Mouse (Mus musculus) natural killer cell, adult 2 months (primary cell): ENCODE data around the gene Atp8b2.

Source experiments
- DNase-seq, 2 experiments: peaks; one replicate each; pipeline ENCODE4 v3.0.0; 2022; ENCODE audit warnings: low spot score in 2 of 2

Gene Atp8b2

DNA sequence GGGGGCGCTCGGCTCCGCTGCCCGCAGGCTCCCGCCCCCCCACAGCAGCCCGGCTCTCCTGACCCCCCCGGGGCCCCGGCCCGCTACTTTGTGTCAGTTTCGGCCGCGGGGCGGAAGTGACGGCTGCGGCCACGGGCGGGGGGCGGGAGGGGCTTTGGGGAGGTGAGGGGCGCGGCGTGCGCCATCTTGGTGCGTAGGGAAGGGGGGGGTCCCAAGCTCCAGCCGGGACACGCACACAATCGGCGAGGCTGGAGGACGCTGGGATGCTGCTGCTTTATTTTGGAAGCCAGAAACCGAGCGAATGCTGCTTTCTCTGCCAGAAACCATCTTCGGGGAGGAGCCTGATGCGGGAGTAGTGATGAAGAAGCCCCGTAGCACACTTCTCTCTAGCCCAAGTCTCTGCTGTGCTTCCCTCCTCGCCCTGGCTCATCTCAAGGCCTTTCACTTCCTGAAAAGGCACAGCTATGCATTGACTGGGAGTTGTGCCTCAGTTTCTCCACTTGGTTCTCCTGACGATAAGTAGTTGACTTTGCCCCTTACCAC, at the start of gene Atp8b2:
Gene Atp8b2, minus strand, starts transcription at position 288 of the 543 bp plus-strand sequence.
- DNase-seq = peak; percentile 31 to 44

- DNase-seq = no peak
These were observed 47.0 kb upstream of the Atp8b2 start for GRCm38 (mm10) chr3:90010291-90010690.

- no peak for DNase-seq
These were observed 40.9 kb upstream of the Atp8b2 start for GRCm38 (mm10) chr3:90004091-90004796.

DNA sequence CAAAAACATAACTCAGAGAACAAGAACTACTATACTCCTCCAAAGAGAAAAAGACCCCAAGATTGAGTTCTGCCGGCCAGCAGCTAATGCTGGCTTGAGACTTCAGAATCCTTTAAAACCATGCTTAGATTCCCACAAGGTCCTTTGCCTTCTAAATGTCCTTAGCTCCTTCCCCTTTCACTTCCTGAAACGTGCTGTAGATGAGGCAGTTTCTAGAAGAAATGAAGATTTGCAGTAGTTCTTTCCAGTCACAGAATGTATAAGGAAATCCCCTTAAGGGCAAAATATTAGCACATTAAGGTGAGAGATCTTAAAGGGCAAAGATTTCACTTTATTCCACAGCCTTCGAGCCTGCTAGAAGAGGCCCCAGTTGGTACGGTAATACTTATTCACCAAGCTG, 36.5 kb upstream of the Atp8b2 start:
- DNase-seq = no peak

GRCm38 (mm10) chr3:89999090-89999489, 35.8 kb upstream of the Atp8b2 start:
- no peak for DNase-seq

- peak; percentile 77 to 88 for DNase-seq
These were observed 35.3 kb upstream of the Atp8b2 start, which contains the start of gene Hax1 for GRCm38 (mm10) chr3:89998612-89999054. Hax1 (minus strand) TSS chr3:89998780.

DNA sequence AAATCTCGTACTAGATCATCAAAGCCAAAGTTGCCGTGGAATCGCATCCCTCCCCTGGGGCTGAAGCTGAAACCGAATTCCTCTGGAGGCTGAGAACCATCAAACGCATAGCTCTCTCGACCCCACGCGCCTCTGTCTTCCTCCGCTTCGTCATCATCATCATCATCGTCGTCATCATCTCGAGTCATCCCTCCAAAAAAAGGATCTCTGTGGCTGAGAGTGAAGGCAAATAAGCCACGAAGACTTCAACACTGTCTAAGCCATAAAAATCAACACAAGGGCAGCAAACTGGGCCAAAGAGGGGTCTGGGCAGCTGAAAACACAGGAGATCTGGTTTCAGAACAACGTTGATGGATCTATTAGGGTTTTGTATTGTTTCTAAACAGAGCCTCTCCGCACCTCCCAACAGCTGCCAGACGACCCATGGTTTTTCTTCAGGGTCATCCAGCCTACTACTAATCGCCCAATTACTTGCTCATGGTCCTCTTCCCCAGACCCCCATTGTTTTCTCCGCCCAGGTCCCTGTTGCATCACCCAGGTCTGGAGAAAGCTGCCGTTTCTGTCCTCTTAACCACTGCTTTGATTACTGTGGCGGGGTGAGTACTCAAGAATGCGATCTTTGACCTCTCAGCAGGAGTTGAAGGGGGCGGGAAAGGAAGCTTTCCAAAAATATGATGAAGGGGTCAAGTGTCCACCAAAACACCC, 34.6 kb upstream of the Atp8b2 start:
- DNase-seq = peak; percentile 5 to 8

GRCm38 (mm10) chr3:89994807-89995515, 31.7 kb upstream of the Atp8b2 start:
- DNase-seq = no peak

GRCm38 (mm10) chr3:89987822-89988221, 24.5 kb upstream of the Atp8b2 start:
- DNase-seq = no peak

GRCm38 (mm10) chr3:89987211-89987610, 23.9 kb upstream of the Atp8b2 start:
- DNase-seq = no peak

DNA sequence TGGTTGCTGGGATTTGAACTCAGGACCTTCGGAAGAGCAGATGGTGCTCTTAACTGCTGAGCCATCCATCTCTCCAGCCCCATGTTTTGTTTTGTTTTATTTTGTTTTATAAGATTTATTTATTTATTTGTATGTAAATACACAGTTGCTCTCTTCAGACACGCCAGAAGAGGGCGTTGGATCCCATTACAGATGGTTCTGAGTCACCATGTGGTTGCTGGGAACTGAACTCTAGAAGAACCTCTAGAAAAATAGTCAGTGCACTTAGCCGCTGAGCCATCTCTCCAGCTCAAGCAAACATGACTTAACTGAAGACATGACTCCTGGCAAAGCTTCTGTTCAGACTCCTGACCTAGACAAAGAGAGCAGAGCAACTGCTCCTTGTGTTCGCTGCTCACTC, 19.1 kb upstream of the Atp8b2 start:
- DNase-seq = no peak

- no peak for DNase-seq
These were observed 13.6 kb upstream of the Atp8b2 start for GRCm38 (mm10) chr3:89976859-89977258.

DNA sequence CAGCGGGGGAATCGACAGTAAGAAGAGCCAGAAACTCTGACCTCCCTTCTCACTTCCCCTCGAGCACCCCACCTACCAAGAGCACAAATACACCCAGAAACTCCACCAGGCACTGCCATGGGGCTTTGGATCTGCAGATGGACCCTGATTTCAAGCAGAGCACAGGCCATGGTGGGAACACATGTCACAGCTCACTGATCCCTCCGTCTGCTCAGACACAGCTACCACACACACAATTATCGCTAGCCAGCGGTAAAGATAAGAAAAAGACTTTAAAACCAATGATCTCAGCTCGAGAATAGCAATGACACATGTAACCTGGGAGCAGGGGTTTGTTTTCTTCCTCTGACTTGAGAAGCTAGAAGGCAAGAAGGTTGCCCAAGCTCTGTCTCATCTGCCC, 5.2 kb upstream of the Atp8b2 start:
- no peak for DNase-seq

DNA sequence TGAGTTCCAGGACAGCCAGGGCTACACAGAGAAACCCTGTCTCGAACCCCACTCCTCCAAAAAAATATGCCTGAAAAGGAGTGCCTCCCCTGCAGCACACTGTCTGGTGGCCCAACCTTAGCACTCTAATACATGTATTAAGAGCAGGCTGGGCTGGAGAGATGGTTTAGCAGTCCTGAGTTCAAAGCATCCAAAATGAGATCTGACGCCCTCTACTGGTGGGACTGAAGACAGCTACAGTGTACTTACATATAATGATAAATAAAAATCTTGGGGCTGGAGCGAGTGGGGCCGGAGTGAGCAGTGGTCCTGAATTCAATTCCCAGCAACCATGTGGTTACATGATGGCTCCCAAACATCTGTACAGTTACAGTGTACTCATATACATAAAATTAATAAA, 3.6 kb upstream of the Atp8b2 start:
- peak; percentile 57 for DNase-seq

DNA sequence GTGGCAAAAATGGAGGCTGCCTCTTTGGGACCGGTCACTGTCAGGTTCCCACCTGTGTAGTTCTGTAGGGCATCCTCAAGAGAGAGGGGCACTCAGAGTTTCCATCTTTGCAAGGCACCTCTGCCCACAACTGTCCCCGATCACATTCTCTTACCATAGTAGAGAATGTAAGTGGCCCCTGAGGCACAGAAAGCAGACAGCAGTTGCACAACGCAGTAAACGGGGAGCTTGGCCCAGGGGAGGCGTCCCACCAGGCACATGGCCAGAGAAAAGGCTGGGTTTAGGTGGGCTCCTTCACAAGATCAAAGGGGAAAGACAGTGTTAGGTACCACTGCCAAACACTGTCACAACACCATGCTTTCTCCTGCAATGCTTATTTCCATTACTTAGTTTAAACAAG, 2.7 kb upstream of the Atp8b2 start:
- DNase-seq = no peak

DNA sequence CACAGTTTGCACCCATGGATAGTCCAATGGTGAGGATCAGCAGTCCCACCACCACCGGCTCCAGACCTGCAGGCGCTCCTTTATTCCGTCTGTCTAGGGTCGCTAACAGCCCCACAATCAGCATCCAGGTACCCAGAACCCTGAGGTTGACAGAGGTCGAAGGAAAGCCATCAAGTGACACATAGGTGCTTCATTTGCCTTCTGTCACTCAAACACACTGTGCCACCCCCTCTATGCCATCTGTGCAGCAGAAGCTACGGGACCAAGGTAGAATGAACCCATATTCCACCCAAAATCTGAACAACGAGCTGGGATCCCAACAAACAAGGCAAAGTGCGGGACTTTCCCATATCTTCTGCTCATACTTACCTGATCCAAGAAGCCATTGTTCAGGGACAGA, 2.2 kb upstream of the Atp8b2 start:
- no peak for DNase-seq

- peak in 1 of 2 experiments; percentile 35 for DNase-seq
These were observed 825 bp upstream of the Atp8b2 start for GRCm38 (mm10) chr3:89963926-89964739.

DNA sequence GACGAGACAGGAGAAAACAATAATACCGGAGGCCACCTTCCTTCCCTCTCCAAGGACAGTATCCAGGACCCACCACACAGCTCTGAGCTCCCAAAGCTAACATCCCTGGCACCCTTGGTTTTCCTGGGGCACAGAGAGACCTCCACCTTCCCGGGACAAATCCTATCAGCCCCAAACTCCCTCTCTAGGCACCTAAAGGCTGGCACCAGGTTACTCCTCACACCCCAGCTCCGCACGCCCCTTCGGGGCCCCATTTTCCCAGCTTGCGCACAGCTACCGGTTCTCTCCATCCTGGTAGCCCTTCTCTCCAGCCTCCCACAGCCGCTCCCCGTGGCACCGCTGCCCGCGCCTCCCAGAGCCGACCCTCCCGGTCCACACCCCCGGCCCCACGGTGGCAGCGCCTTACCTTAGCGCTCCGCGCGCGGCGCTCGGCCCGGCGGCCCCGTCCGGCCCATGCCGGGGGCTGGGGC, 522 bp downstream of the Atp8b2 start:
- DNase-seq = peak in 1 of 2 experiments; percentile 20

- no peak for DNase-seq
These were observed 1.1 kb downstream of the Atp8b2 start for GRCm38 (mm10) chr3:89962059-89962750.

DNA sequence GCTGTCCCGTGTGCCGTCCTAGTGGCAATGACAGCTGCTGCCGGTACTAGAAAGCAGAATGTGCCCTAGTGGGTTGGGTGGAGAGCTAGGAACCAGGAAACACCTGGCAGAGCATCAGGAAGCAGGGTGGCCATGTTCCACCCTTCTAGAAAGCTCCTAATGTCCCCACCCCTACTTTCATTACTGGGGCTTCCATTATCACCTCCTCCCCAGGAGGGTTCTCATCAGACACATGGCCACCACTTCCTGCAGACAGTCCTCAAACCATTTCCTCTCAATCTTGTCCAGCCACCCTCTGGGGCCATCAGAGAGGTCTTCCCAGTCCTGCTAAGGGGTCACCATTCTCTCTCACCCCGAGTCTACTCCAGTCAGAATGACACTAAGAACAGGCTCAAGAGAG, 1.9 kb downstream of the Atp8b2 start:
- peak; percentile 42 to 62 for DNase-seq

GRCm38 (mm10) chr3:89960469-89960868, 2.8 kb downstream of the Atp8b2 start:
- DNase-seq = peak; percentile 76 to 77
